Mouse (Mus musculus) cortical plate, adult 2 months (tissue): ENCODE results near the gene Cyp4a12b.
"Not testable (repeated sequence)": the region's sequence is repeated elsewhere in the genome, so short reads cannot be mapped to it uniquely, and the experiment has no call there.

ENCODE experiments used
- CTCF ChIP-seq: fragments of 200-500 bp; IDR thresholded peaks from 2 replicates; pipeline ENCODE4 v1.5.1; 2011; ENCODE audit warnings: mild to moderate bottlenecking, control low read depth, low read length; ENCODE audit not compliant: insufficient read depth; ENCODE audit errors: extremely low read depth
- POLR2A ChIP-seq: fragments of 200-500 bp; IDR thresholded peaks from 2 replicates; pipeline ENCODE4 v1.6.1; 2011; ENCODE audit warnings: mild to moderate bottlenecking, low read length, control low read depth; ENCODE audit not compliant: insufficient read depth; ENCODE audit errors: extremely low read depth

DNA sequence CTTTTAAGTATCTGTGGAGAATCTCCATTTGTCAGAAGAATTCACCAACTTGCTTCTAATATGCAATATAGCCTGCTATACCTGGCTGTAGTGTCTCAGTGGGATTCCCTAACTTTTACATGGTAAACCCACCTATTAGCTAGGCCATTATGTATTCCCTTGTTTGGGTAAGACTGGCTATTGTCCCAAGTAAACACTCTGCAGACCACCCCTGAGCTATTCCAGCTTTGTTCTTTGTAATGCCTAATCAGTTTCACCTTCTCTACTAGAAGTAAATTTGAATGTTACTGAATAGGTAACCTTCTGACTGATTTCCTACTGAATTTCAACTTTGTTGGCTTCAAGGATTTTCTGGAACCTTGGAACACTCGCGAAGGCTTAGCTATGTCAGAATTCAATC is 15.2 kb upstream of the Cyp4a12b start:
- not testable (repeated sequence) for TF ChIP-seq CTCF, POLR2A
